Mouse (Mus musculus) lung, embryonic 14.5 days (tissue): ENCODE results near the gene Zbtb48. TPM values are rescaled to one million over a fixed set of nuclear protein-coding genes. Genes with fewer than 3 reads are reported as not detected.

Experiments
- ATAC-seq: fragments of 200-750 bp; cut with Nextera tagmentation; 2 replicates; pipeline ENCODE4 v1.8.0; 2017; ENCODE audit warnings: mild to moderate bottlenecking, moderate TSS enrichment, moderate library complexity; ENCODE audit not compliant: insufficient read depth
- DNase-seq: peaks from one replicate; pipeline ENCODE4 v3.0.0-alpha.2; 2015
- H3K27ac ChIP-seq: fragments of 300-500 bp; sonication (generic); 2 replicates; pipeline ENCODE4 v1.5.1; 2014; ENCODE audit warnings: low read depth, mild to moderate bottlenecking, moderate library complexity
- H3K27me3 ChIP-seq: fragments of 300-500 bp; sonication (generic); 2 replicates; pipeline ENCODE4 v1.6.1; 2014; ENCODE audit warnings: low read length, control low read depth; ENCODE audit not compliant: insufficient read depth
- H3K36me3 ChIP-seq: fragments of 300-500 bp; sonication (generic); 2 replicates; pipeline ENCODE4 v1.6.1; 2014; ENCODE audit warnings: control low read depth; ENCODE audit not compliant: insufficient read depth
- H3K4me1 ChIP-seq: fragments of 300-500 bp; sonication (generic); 2 replicates; pipeline ENCODE4 v1.6.1; 2014; ENCODE audit warnings: antibody characterized with exemption, control low read depth; ENCODE audit not compliant: insufficient read depth
- H3K4me2 ChIP-seq: fragments of 300-500 bp; sonication (generic); 2 replicates; pipeline ENCODE4 v1.6.1; 2014; ENCODE audit warnings: mild to moderate bottlenecking
- H3K4me3 ChIP-seq: fragments of 300-500 bp; sonication (generic); 2 replicates; pipeline ENCODE4 v1.5.1; 2014; ENCODE audit warnings: low read depth, low read length
- H3K9ac ChIP-seq: fragments of 300-500 bp; sonication (generic); 2 replicates; pipeline ENCODE4 v1.6.1; 2014
- H3K9me3 ChIP-seq: fragments of 300-500 bp; sonication (generic); 2 replicates; pipeline ENCODE4 v1.6.1; 2016; ENCODE audit warnings: low read depth, low read length, control low read depth
- CTCF ChIP-seq: IDR thresholded peaks from 2 replicates; pipeline ENCODE4 v1.5.1; 2016; ENCODE audit warnings: antibody characterized with exemption, low read depth
- WGBS: fragments of 180-500 bp; shearing (Covaris S2); extraction: QIAGEN DNeasy Blood & Tissue Kit; methylation state at CpG from one replicate; pipeline ENCODE4 v1.1.7; 2014; 5-methylcytosine and 5-hydroxymethylcytosine counted together
- polyA plus RNA-seq: library from polyadenylated mRNA; unstranded; fragments of >200 nt; fragmentation: Nextera tagmentation; extraction: Ambion mirVana; gene quantifications from 2 replicates; pipeline ENCODE4 v1.2.1, GENCODE M21; 2014

The Zbtb48 gene
- polyA plus RNA-seq, 1 experiment from 2014 or later = 22.7 TPM

GRCm38 (mm10) chr4:152069245-152069644 is 41.8 kb upstream of the Zbtb48 start:
- no peak overlapping the region for H3K4me2 ChIP-seq
- H3K4me1 ChIP-seq = peaks cover 6% of the 10 kb centered on the region
- no peaks in the 10 kb centered on the region for H3K36me3 ChIP-seq
- DNase-seq (no peak), ATAC-seq (no peak)
- H3K9me3 ChIP-seq = no peaks in the 10 kb centered on the region
- 73% methylated on average over 3 of the region's 3 CpGs for WGBS
- TF ChIP-seq CTCF = no peak
- H3K27ac ChIP-seq = no peak overlapping the region
- no peak overlapping the region for H3K4me3 ChIP-seq
- H3K9ac ChIP-seq = no peak overlapping the region
- H3K27me3 ChIP-seq = no peaks in the 10 kb centered on the region

GRCm38 (mm10) chr4:152068166-152068724 is 40.8 kb upstream of the Zbtb48 start:
- H3K4me2 ChIP-seq = no peak overlapping the region
- peaks cover 6% of the 10 kb centered on the region for H3K4me1 ChIP-seq
- H3K9me3 ChIP-seq = no peaks in the 10 kb centered on the region
- ATAC-seq = no peak
- no peak for DNase-seq
- no peak for TF ChIP-seq CTCF
- H3K27ac ChIP-seq = no peak overlapping the region
- WGBS = 72% methylated on average over 6 of the region's 6 CpGs
- H3K9ac ChIP-seq = no peak overlapping the region
- H3K36me3 ChIP-seq = no peaks in the 10 kb centered on the region
- no peaks in the 10 kb centered on the region for H3K27me3 ChIP-seq
- H3K4me3 ChIP-seq = no peak overlapping the region

- ATAC-seq (no peak), DNase-seq (no peak)
- Histone ChIP-seq H3K36me3 (0 out of 2 replicates have a peak, but pooled peaks cover under 1% of the 10 kb centered on the region), H3K4me2 (no peak overlapping the region), H3K27ac (no peak overlapping the region), H3K9ac (no peak overlapping the region), H3K9me3 (no peaks in the 10 kb centered on the region), H3K4me1 (peaks cover under 1% of the 10 kb centered on the region; the same call in 1 of the 2 replicates), H3K27me3 (no peaks in the 10 kb centered on the region), H3K4me3 (no peak overlapping the region)
- no peak for TF ChIP-seq CTCF
These were observed 39.8 kb upstream of the Zbtb48 start for GRCm38 (mm10) chr4:152067280-152067679.

- WGBS = 60% methylated on average over 9 of the region's 9 CpGs
- ATAC-seq = no peak
These were observed 35.1 kb upstream of the Zbtb48 start for GRCm38 (mm10) chr4:152062390-152063110.

GRCm38 (mm10) chr4:152044609-152045008 is 17.1 kb upstream of the Zbtb48 start:
- Histone ChIP-seq H3K4me3 (no peak overlapping the region), H3K4me1 (no peaks in the 10 kb centered on the region), H3K27ac (no peak overlapping the region), H3K9me3 (no peaks in the 10 kb centered on the region), H3K27me3 (no peaks in the 10 kb centered on the region), H3K36me3 (peaks cover 84% of the 10 kb centered on the region), H3K4me2 (no peak overlapping the region), H3K9ac (no peak overlapping the region)
- DNase-seq = no peak
- no peak for ATAC-seq
- TF ChIP-seq CTCF = no peak
- WGBS = 78% methylated on average over 6 of the region's 6 CpGs

More at GRCm38 (mm10) chr4:152062390-152063110, 35.1 kb upstream of the Zbtb48 start:
- TF ChIP-seq CTCF = no peak
- Histone ChIP-seq H3K4me2 (no peak overlapping the region), H3K27ac (no peak overlapping the region), H3K9me3 (no peaks in the 10 kb centered on the region), H3K9ac (no peak overlapping the region), H3K4me3 (no peak overlapping the region), H3K27me3 (no peaks in the 10 kb centered on the region), H3K36me3 (peaks cover 36% of the 10 kb centered on the region), H3K4me1 (no peaks in the 10 kb centered on the region)
- no peak for DNase-seq

DNA sequence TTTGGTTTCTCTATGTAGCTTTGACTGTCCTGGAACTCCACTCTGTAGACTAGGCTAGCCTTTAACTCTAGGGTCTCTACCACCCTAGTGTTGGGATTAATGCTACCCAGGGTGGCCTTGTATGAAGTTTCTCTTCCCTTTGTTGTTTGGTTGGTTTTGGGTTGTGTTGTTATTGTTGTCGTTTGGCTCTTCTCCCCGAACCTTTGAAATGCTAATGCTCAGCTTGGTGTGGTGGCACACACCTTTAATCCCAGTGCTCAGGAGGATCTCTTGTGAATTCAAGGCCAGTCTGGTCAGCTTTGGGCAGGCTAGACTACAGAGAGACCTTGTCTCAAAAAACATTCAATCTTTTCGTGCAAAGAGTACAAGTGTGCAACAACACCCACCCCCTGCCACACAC is 15.7 kb upstream of the Zbtb48 start:
- no peaks in the 10 kb centered on the region for H3K4me1 ChIP-seq
- no peak overlapping the region for H3K4me2 ChIP-seq
- no peak for TF ChIP-seq CTCF
- no peak overlapping the region for H3K9ac ChIP-seq
- H3K27me3 ChIP-seq = no peaks in the 10 kb centered on the region
- no peak overlapping the region for H3K27ac ChIP-seq
- H3K4me3 ChIP-seq = no peak overlapping the region
- no peak for DNase-seq
- ATAC-seq = no peak
- no peaks in the 10 kb centered on the region for H3K9me3 ChIP-seq
- whole genome bisulfite sequencing = 95% methylated on average over 3 of the region's 3 CpGs
- H3K36me3 ChIP-seq = peaks cover 73% of the 10 kb centered on the region

GRCm38 (mm10) chr4:152041924-152042641 is 14.6 kb upstream of the Zbtb48 start:
- DNase-seq (no peak), ATAC-seq (no peak)
- no peak for TF ChIP-seq CTCF
- H3K4me1 ChIP-seq = no peaks in the 10 kb centered on the region
- no peak overlapping the region for H3K4me3 ChIP-seq
- H3K9me3 ChIP-seq = no peaks in the 10 kb centered on the region
- H3K27ac ChIP-seq = no peak overlapping the region
- 95% methylated on average over 22 of the region's 22 CpGs for WGBS
- no peaks in the 10 kb centered on the region for H3K27me3 ChIP-seq
- H3K9ac ChIP-seq = no peak overlapping the region
- no peak overlapping the region for H3K4me2 ChIP-seq
- peaks cover 62% of the 10 kb centered on the region for H3K36me3 ChIP-seq
